Mouse (Mus musculus) thymus, postnatal 14 days (tissue): ENCODE measurements at regions not wholly inside any gene's neighbourhood (a gene's known extent, or its start where the extent isn't known, plus 50 kb on each side); places are given as distances from the start of the nearest gene placed in this dataset.

Experiments used
- DNase-seq: peaks from one replicate; pipeline ENCODE4 v3.0.0; 2021

- DNase-seq: no peak
Observed at GRCm38 (mm10) chrX:11574354-11574753, 246.7 kb downstream of the H2al1j start.

DNA sequence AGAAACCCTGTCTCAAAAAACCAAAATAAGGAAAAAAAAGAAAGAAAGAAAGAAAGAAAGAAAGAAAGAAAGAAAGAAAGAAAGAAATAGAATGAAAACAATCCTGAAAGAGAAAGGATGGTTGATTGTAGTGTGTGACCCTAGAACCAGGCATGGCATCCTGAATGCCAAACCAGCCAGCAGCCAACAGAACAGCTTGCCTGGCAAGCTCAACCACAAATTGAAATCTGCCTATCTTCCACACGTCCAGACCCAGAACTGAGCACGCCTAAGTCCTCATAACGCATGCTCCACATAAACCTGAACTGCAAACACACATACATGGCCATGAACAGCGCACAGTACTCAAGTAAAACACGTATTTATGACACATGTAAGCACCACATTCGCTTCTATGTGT is 247.9 kb downstream of the H2al1j start:
- no peak for DNase-seq

GRCm38 (mm10) chrX:11576287-11576686 is 248.7 kb downstream of the H2al1j start:
- DNase-seq: no peak

DNA sequence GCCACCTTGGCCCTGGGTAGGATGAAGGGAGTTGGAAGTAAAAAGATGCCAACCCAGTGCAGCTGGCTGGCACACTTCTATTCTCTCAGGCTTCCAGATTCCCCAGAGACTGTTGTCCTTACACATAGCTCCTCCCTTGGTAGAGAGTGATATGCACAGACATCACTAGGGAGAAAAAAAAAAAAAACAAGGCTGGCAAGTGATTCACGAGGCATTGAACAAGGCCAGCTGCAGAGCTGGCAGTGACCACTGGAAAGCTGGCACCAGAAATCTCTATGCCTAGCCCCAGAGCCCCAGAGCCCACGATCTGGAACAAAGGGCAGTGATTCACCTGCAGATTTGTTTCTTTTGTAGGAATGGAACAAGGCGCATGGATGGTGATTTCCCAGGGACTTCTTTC is 249.7 kb downstream of the H2al1j start:
- no peak for DNase-seq

DNA sequence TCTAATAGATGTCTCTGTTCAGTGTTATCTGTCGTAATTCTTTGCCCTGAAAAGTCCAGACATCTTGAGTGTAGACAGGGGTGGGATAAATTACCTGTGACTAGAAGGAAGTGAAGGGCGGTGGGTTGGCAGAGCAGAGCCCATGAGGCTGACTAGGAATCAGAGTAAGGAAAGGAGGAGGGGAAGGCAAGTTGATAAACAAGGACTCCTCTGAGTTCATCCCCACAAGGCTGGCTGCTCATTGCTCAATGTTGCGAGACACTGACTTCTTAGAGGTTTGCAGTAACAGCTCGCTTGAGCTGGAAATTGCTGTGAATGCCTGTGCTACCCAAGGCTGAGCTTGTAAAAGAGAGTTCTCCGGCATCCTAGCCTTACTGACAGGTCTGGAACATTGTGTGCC is 257.7 kb downstream of the H2al1j start:
- no peak for DNase-seq

DNA sequence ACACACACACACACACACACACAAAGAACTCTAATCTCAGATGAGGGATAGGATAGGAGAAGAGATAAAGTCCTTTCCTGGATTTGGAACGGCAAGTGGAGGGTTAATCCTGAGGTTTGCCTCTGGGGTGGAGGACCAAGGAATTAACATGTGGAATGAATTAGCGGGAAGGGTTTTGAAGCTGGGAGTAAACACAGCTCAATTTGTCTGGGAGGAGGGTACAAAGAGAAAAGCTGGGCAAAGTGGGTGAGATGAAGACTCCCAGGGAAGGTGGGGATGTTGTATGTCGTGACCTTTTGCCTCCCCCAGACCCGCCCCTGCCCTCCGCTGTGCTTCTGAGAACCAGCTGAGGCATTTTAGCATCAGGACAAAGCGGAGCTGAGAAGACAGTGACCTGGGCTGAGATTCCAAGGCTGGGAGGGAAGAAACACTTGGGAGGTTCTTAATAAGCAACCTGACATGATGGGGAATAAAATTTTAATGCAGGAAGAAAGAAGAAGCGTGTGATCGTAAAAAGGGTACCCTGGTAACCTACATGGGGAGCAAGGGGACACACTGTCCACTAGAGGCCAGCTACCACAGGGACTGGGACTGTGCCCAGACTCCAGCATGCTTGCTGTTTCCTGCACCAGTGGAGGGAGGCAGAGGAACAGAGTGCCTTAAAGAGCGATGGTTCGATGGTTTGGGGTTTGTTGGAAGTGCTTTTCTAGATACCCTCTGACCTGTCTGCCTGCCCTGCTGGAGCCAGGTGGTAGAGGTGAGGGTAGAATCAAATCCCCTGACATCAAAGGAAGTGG is 264.0 kb downstream of the H2al1j start:
- DNase-seq: no peak

DNA sequence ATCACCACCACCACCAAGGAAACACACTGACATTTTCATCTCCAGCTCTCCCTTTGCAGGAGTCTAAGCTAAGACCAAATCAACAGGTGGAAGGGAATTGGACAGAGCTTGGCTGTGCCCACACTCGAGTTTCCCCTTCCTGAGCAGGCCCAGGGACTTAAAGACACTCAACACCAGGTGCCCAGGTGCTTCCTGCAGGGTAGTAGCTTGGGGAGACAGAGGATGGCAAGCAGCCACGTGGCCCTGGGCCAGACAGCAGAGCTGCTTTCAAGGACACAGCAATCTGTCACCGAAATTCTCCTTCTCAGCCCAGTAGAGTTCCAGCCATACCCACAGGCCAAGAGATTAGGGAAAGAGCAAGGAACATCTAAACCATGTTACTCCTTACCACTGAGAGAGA is 266.9 kb downstream of the H2al1j start:
- DNase-seq: peak; percentile 12

DNA sequence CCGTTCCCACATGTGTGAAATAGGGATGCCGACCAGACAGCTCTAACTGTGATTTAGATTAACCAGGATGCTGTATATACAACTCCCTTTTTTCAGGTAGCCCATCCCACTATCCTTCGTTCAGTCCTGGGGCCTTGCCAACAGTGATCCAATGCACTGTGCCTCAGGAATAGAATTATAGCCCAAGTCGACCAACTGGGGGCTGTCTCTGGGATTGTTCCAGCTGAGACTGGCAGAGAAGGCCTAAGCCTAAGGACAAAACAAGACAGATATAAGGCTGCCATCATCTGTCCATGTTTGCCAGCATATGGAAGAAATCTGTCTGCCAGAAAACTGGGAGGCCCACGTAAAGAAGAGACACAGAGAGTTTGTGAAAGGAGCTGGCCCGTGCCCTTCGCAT is 269.9 kb downstream of the H2al1j start:
- DNase-seq: no peak

- DNase-seq: no peak
Observed at GRCm38 (mm10) chrX:11614237-11614636, 286.6 kb downstream of the H2al1j start.

GRCm38 (mm10) chrX:11621045-11621763 is 293.6 kb downstream of the H2al1j start:
- no peak for DNase-seq

GRCm38 (mm10) chrX:11626274-11626878 is 298.8 kb downstream of the H2al1j start:
- DNase-seq: no peak

- no peak for DNase-seq
Observed at GRCm38 (mm10) chrX:11629362-11629761, 301.7 kb downstream of the H2al1j start.

- DNase-seq: peak; percentile 52
Observed at GRCm38 (mm10) chrX:11629906-11630305, 302.3 kb downstream of the H2al1j start.

DNA sequence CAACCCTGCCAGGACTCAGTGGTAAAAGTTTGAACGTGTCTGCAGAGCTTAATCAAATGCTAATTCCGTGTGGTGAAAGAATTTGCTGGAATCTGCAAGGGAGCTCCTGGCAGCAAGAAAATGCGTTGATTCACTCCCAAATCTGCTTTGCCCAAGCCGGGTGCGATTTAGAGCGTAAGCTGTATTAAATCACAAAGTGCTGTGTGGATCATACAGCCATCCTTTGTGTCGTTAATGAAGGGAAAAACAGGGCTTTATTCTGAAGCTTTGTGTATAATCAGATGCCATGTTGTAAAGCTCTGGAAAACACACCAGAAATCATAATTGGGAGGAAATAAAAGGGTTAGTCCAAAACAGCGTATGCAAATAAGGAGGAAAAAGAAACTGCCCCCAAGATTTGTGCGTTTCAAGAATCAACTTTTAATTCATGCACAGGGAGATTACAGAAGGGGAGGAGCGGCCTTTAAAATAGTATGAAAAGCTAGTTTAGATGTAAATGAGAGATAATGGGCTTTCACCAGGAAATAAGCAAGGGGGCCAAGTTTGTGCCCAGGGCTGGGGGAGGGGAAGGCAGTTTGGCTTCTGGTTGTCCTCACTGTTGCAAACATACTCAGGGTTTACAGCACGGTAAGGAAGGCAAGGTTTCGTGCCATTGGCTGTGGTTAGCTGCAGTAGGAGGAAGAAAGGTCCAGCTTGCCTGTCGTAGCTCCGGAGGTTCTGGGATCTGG is 303.7 kb downstream of the H2al1j start:
- peak; percentile 21 for DNase-seq

DNA sequence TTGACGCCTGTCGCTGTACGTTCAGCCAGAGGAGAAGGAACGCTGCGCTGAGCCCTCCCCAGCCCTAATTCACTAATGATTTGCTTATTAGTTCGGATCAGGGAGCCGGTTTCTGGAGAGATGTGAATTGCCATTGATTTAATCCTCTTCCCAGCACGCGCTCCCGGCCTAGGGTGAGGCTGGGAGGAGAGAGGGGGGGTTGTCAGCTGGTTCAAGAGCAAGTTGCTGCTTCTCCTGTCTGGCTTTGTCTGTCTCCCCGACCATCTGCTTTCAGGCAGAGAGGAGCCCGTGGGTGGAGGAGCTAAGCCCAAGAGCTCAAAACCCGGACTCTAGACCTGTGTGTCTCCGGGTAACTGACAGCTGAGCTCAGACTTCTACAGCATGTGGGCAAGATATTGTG is 304.4 kb downstream of the H2al1j start:
- peak; percentile 18 for DNase-seq

- DNase-seq: peak; percentile 72
Observed at GRCm38 (mm10) chrX:11633823-11634222, 306.2 kb downstream of the H2al1j start.

DNA sequence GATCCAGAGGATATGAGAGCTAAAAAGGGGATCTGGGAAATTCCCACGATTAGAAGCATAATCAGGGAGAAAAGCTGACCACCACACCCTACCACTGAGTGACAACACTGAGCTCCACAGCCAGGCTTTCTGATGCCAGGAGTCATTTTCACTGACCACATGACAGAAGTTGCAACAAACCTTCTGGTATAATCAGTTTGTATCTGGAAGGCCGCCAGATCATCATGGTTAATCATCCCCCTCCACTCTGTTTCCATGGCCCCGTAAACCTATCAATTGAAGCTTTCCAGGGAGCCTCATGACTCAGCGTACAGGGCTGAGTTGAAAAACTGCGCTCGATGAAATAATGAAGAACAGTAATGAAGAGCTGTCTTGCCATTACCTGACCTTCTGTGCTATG is 316.9 kb downstream of the H2al1j start:
- no peak for DNase-seq

- peak; percentile 69 for DNase-seq
Observed at GRCm38 (mm10) chrX:11646681-11647526, 319.3 kb downstream of the H2al1j start.

GRCm38 (mm10) chrX:11647527-11647836 is 319.9 kb downstream of the H2al1j start:
- no peak for DNase-seq

DNA sequence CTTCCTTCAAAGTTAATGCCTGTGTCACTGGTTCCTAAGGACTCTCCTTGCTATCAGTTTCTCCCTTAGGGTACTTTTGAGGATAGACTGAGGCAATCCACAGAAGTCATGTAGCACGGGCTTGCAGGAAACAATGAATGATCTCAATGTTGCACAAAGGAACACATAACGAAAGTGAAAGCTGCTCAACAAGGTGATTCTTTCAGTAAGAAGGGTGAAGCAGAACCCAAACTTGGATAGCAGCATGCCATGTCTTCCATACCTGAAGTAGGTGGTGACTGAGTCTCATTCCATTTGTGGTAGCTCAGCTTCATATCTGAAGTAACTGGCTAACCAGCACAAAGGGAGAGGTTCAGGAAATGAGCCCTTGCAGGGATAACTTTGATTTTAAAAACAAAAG is 325.7 kb downstream of the H2al1j start:
- no peak for DNase-seq

DNA sequence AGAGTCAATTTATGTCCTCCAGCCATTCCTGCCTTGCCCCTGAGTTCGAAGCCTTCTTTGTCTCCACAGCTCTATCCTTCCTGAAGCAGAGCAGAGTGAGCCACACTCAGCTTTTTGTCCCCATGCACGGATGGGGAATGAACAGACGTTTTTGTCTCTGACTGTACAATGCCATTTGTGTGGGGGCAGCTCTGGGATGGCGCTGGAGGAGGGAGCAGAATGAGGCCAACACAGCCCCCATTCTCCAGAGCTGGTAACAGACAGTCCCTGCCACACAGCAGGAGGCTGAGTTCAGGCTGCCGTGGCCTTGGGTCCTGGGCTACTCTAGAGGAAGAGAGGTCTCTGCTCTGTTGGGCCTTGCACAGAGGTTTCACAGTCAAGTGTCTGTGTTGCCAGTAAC is 327.4 kb downstream of the H2al1j start:
- no peak for DNase-seq

DNA sequence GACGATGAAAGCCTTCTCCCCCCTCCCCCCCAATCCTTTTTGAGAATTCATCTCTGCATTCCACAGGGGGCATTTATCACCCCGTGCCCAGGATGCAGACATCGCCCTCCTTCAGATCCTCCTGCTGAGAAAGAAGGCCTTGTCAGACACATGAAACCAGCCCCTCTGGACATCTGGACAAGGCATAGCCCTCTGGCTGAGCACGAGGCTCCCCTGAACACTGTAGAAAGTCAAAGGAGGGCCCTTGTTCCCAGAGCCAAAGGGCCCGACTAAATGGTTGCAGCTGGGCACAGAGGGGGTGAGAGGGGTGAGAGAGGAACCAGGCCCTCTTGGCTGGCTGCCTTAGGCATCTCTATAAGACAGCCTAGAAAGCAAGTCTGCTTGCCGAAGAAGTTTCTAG is 327.8 kb downstream of the H2al1j start:
- no peak for DNase-seq
